ENCODE assay signal across 17 mouse cellular contexts in genomic region chr7:97387561-97388147, GRCm38 (mm10). TPM values are rescaled to one million over a fixed set of nuclear protein-coding genes. Genes with fewer than 3 reads are reported as not detected.
A peak's percentile ranks its signal among the peaks of the same experiment; 100 is the strongest.
DNase-seq lines count a peak whose midpoint lies in the region; ATAC-seq and TF ChIP-seq lines count a peak whose summit lies in the region.
"Had no signal": no experiment of that assay in that cellular context is flagged by ENCODE, and none has a peak within 500 bp of the region (broad histone marks: within the 10 kb centered on the region; RNA-seq: fewer than 3 reads in every experiment).

No protein-coding gene starts in this region.

- no peak for TF ChIP-seq EP300 in MEL (IDR thresholded peaks at IDR 0.05; ENCODE audit: low read depth in 1 of 2, low read length in 2 of 2)

- H3K27ac ChIP-seq in forebrain, embryonic 14.5 days (ENCODE audit: low read depth, low read length): peak overlapping the region; percentile 53
- H3K27ac ChIP-seq in forebrain, embryonic 12.5 days: no peak overlapping the region
- peak overlapping the region; percentile 52; the same call in 1 of the 2 replicates for H3K27ac ChIP-seq in intestine, embryonic 15.5 days
- no peak overlapping the region for H3K27ac ChIP-seq in intestine, postnatal 0 days (ENCODE audit: low read depth, low read length)
- H3K27ac ChIP-seq in MEL (ENCODE audit: control insufficient read depth, low read depth, low read length): no peak overlapping the region
- H3K27ac ChIP-seq in forebrain, postnatal 0 days (ENCODE audit: low read depth, low read length): peak overlapping the region; percentile 66
- H3K27ac ChIP-seq: embryonic facial prominence, embryonic 15.5 days; limb, embryonic 12.5 days had no signal

- peaks cover 8% of the 10 kb centered on the region for H3K4me1 ChIP-seq in forebrain, embryonic 14.5 days (ENCODE audit: control insufficient read depth, insufficient read depth, low read length)
- no peaks in the 10 kb centered on the region for H3K4me1 ChIP-seq in forebrain, embryonic 12.5 days
- no peaks in the 10 kb centered on the region for H3K4me1 ChIP-seq in intestine, embryonic 15.5 days (replicated peaks)
- H3K4me1 ChIP-seq in intestine, postnatal 0 days (replicated peaks; ENCODE audit: control insufficient read depth, insufficient read depth, low read length): no peaks in the 10 kb centered on the region
- peaks cover 0 to 3% of the 10 kb centered on the region in 2 experiments; a peak in 1 of 4 replicates for H3K4me1 ChIP-seq in MEL (ENCODE audit: control insufficient read depth in 1 of 2, insufficient read depth in 2 of 2, low read length in 2 of 2)
- no peaks in the 10 kb centered on the region for H3K4me1 ChIP-seq in forebrain, postnatal 0 days (ENCODE audit: insufficient read depth)
- H3K4me1 ChIP-seq: embryonic facial prominence, embryonic 15.5 days; limb, embryonic 12.5 days had no signal

- no peak for ATAC-seq in forebrain, embryonic 14.5 days
- ATAC-seq in forebrain, embryonic 12.5 days (ENCODE audit: low FRiP score): no peak
- ATAC-seq in intestine, embryonic 15.5 days: no peak
- no peak for ATAC-seq in intestine, postnatal 0 days
- no peak for ATAC-seq in forebrain, postnatal 0 days
- ATAC-seq: inflammation-experienced regulatory T-cells, adult 6 months had no signal

- H3K27me3 ChIP-seq in forebrain, embryonic 14.5 days (replicated peaks; ENCODE audit: control insufficient read depth, insufficient read depth, low read length): no peaks in the 10 kb centered on the region
- no peaks in the 10 kb centered on the region for H3K27me3 ChIP-seq in forebrain, embryonic 12.5 days
- H3K27me3 ChIP-seq in intestine, embryonic 15.5 days (replicated peaks): no peaks in the 10 kb centered on the region
- H3K27me3 ChIP-seq in intestine, postnatal 0 days (replicated peaks; ENCODE audit: control insufficient read depth, insufficient read depth, low read length): no peaks in the 10 kb centered on the region
- no peaks in the 10 kb centered on the region for H3K27me3 ChIP-seq in MEL (ENCODE audit: control insufficient read depth in 1 of 2, insufficient read depth in 2 of 2, low read length in 2 of 2)
- no peaks in the 10 kb centered on the region for H3K27me3 ChIP-seq in forebrain, postnatal 0 days (ENCODE audit: insufficient read depth, low read length)
- H3K27me3 ChIP-seq: embryonic facial prominence, embryonic 15.5 days; limb, embryonic 12.5 days had no signal

- H3K9me3 ChIP-seq in forebrain, embryonic 14.5 days (replicated peaks; ENCODE audit: control insufficient read depth, low read length): no peaks in the 10 kb centered on the region
- no peaks in the 10 kb centered on the region for H3K9me3 ChIP-seq in forebrain, embryonic 12.5 days
- no peaks in the 10 kb centered on the region for H3K9me3 ChIP-seq in intestine, embryonic 15.5 days
- H3K9me3 ChIP-seq in intestine, postnatal 0 days (ENCODE audit: control insufficient read depth): no peaks in the 10 kb centered on the region
- H3K9me3 ChIP-seq in MEL (replicated peaks; ENCODE audit: insufficient read depth, low read length): no peaks in the 10 kb centered on the region
- no peaks in the 10 kb centered on the region for H3K9me3 ChIP-seq in forebrain, postnatal 0 days (ENCODE audit: low read length)
- H3K9me3 ChIP-seq: embryonic facial prominence, embryonic 15.5 days; G1E; limb, embryonic 12.5 days had no signal

- no peak for TF ChIP-seq POLR2A in MEL (IDR thresholded peaks at IDR 0.05; ENCODE audit: control insufficient read depth in 1 of 2, insufficient read depth in 1 of 2, low read depth in 1 of 2, low read length in 2 of 2, poor library complexity in 1 of 2)

- no peak for DNase-seq in forebrain, embryonic 14.5 days (ENCODE audit: low spot score)
- peak; percentile 37 for DNase-seq in MEL (ENCODE audit: low read depth, low spot score)
- no peak for DNase-seq in forebrain, postnatal 0 days
- no peak for DNase-seq in frontal cortex, postnatal 10 days (ENCODE audit: low spot score in 2 of 2)
- DNase-seq in ovary, adult 18-20 months (ENCODE audit: low spot score): no peak
- DNase-seq: kidney, postnatal 14 days; lung, embryonic 14.5 days had no signal

- TF ChIP-seq RAD21 in MEL (IDR thresholded peaks at IDR 0.05; ENCODE audit: low read depth, low read length): no peak

- H3K4me2 ChIP-seq in forebrain, embryonic 14.5 days (ENCODE audit: low read length): no peak overlapping the region
- no peak overlapping the region for H3K4me2 ChIP-seq in forebrain, embryonic 12.5 days
- H3K4me2 ChIP-seq in intestine, embryonic 15.5 days (replicated peaks): no peak overlapping the region
- H3K4me2 ChIP-seq in intestine, postnatal 0 days (replicated peaks; ENCODE audit: low read depth): no peak overlapping the region
- H3K4me2 ChIP-seq in forebrain, postnatal 0 days (ENCODE audit: low read depth): no peak overlapping the region
- H3K4me2 ChIP-seq: embryonic facial prominence, embryonic 15.5 days; heart, embryonic 11.5 days; limb, embryonic 12.5 days; lung, embryonic 14.5 days had no signal

- H3K4me3 ChIP-seq in forebrain, embryonic 14.5 days (ENCODE audit: low read depth, low read length): no peak overlapping the region
- H3K4me3 ChIP-seq in forebrain, embryonic 12.5 days (replicated peaks): no peak overlapping the region
- H3K4me3 ChIP-seq in intestine, embryonic 15.5 days (replicated peaks): no peak overlapping the region
- no peak overlapping the region for H3K4me3 ChIP-seq in intestine, postnatal 0 days (ENCODE audit: low read depth, low read length)
- no peak overlapping the region for H3K4me3 ChIP-seq in MEL (ENCODE audit: control insufficient read depth in 1 of 2, insufficient read depth in 1 of 2, low read depth in 2 of 2, low read length in 2 of 2)
- no peak overlapping the region for H3K4me3 ChIP-seq in forebrain, postnatal 0 days (ENCODE audit: low read depth, low read length)
- H3K4me3 ChIP-seq: embryonic facial prominence, embryonic 15.5 days; limb, embryonic 12.5 days had no signal

- TF ChIP-seq CTCF in intestine, postnatal 0 days (IDR thresholded peaks at IDR 0.05; ENCODE audit: low read depth): no peak
- no peak for TF ChIP-seq CTCF in MEL (IDR thresholded peaks at IDR 0.05 in 2 of 3, conservative IDR thresholded peaks at IDR 0.05 in 1 of 3; ENCODE audit: control insufficient read depth in 1 of 3, insufficient read depth in 1 of 3, low read depth in 2 of 3, low read length in 3 of 3, poor library complexity in 1 of 3, severe bottlenecking in 1 of 3)
- TF ChIP-seq CTCF in forebrain, postnatal 0 days (IDR thresholded peaks at IDR 0.05; ENCODE audit: low read depth): no peak

- no peaks in the 10 kb centered on the region for H3K79me2 ChIP-seq in MEL (ENCODE audit: control insufficient read depth, insufficient read depth, low read length, poor library complexity)

- WGBS in forebrain, embryonic 14.5 days: 89% methylated on average over 8 of the region's 8 CpGs
- WGBS in forebrain, embryonic 12.5 days: 94% methylated on average over 8 of the region's 8 CpGs
- WGBS in intestine, embryonic 15.5 days: 88% methylated on average over 8 of the region's 8 CpGs
- WGBS in intestine, postnatal 0 days: 91% methylated on average over 8 of the region's 8 CpGs
- 71% methylated on average over 8 of the region's 8 CpGs for WGBS in forebrain, postnatal 0 days

- H3K9ac ChIP-seq in forebrain, embryonic 14.5 days (ENCODE audit: low read length): no peak overlapping the region
- H3K9ac ChIP-seq in forebrain, embryonic 12.5 days: no peak overlapping the region
- no peak overlapping the region for H3K9ac ChIP-seq in intestine, embryonic 15.5 days
- H3K9ac ChIP-seq in intestine, postnatal 0 days (ENCODE audit: low read depth, low read length): no peak overlapping the region
- no peak overlapping the region for H3K9ac ChIP-seq in MEL (ENCODE audit: control insufficient read depth, low read depth, low read length, poor library complexity, severe bottlenecking)
- H3K9ac ChIP-seq in forebrain, postnatal 0 days: no peak overlapping the region
- H3K9ac ChIP-seq: embryonic facial prominence, embryonic 15.5 days; limb, embryonic 12.5 days; lung, embryonic 14.5 days had no signal

- peaks cover 68% of the 10 kb centered on the region for H3K36me3 ChIP-seq in forebrain, embryonic 14.5 days (ENCODE audit: control insufficient read depth, insufficient read depth, low read length)
- peaks cover 86% of the 10 kb centered on the region for H3K36me3 ChIP-seq in forebrain, embryonic 12.5 days (replicated peaks)
- H3K36me3 ChIP-seq in intestine, embryonic 15.5 days: peaks cover 47% of the 10 kb centered on the region
- H3K36me3 ChIP-seq in intestine, postnatal 0 days (ENCODE audit: control insufficient read depth, insufficient read depth): peaks cover 61% of the 10 kb centered on the region
- H3K36me3 ChIP-seq in MEL (ENCODE audit: control insufficient read depth in 1 of 2, insufficient read depth in 2 of 2, low read length in 2 of 2): peaks cover 0 to 11% of the 10 kb centered on the region in 2 experiments; a peak in 2 of 4 replicates
- peaks cover 39% of the 10 kb centered on the region for H3K36me3 ChIP-seq in forebrain, postnatal 0 days (ENCODE audit: insufficient read depth)

RNA-seq across cellular contexts. Expression of gene Ndufc2, which starts 12.1 kb away (rescaled TPM):
- 473 and 569 TPM in 2 replicates for polyA plus RNA-seq in forebrain, embryonic 14.5 days (2014; fragmentation: Nextera tagmentation; extraction: Ambion mirVana)
- polyA plus RNA-seq in forebrain, embryonic 12.5 days (2016; fragmentation: Nextera tagmentation; extraction: Ambion mirVana): 392 and 393 TPM in 2 replicates
- 372 and 444 TPM in 2 replicates for polyA plus RNA-seq in intestine, embryonic 15.5 days (2015; fragmentation: Nextera tagmentation; extraction: Ambion mirVana)
- polyA plus RNA-seq in intestine, postnatal 0 days (2015; fragmentation: Nextera tagmentation; extraction: Ambion mirVana): 517 and 549 TPM in 2 replicates
- 250 and 280 TPM in 2 replicates for total RNA-seq in MEL (2012; rRNA removed)
- 100 to 1,000 TPM in 1 of 2 experiments, not detected in 1; 242 TPM for polyA plus RNA-seq in MEL (2012; ENCODE audit: insufficient read depth in 1 of 2, insufficient read length in 2 of 2, low read depth in 1 of 2, low replicate concordance in 2 of 2, missing spikeins in 1 of 2)
- total RNA-seq in forebrain, postnatal 0 days (2014; rRNA removed): 384 and 445 TPM in 2 replicates
- polyA plus RNA-seq in forebrain, postnatal 0 days (2015; fragmentation: Nextera tagmentation; extraction: Ambion mirVana): 631 and 789 TPM in 2 replicates

RNA-seq across cellular contexts. Expression of gene Alg8, which starts 16.2 kb away (rescaled TPM):
- 15.3 and 18.7 TPM in 2 replicates for polyA plus RNA-seq in forebrain, embryonic 14.5 days (2014; fragmentation: Nextera tagmentation; extraction: Ambion mirVana)
- polyA plus RNA-seq in forebrain, embryonic 12.5 days (2016; fragmentation: Nextera tagmentation; extraction: Ambion mirVana): 35.4 and 36.4 TPM in 2 replicates
- polyA plus RNA-seq in intestine, embryonic 15.5 days (2015; fragmentation: Nextera tagmentation; extraction: Ambion mirVana): 53.7 and 55.4 TPM in 2 replicates
- polyA plus RNA-seq in intestine, postnatal 0 days (2015; fragmentation: Nextera tagmentation; extraction: Ambion mirVana): 14.5 and 15.7 TPM in 2 replicates
- total RNA-seq in MEL (2012; rRNA removed): 8.9 and 9.1 TPM in 2 replicates
- 10 to 100 TPM in 1 of 2 experiments, not detected in 1; 29.0 TPM for polyA plus RNA-seq in MEL (2012; ENCODE audit: insufficient read depth in 1 of 2, insufficient read length in 2 of 2, low read depth in 1 of 2, low replicate concordance in 2 of 2, missing spikeins in 1 of 2)
- 3.5 and 7.5 TPM in 2 replicates for total RNA-seq in forebrain, postnatal 0 days (2014; rRNA removed)
- polyA plus RNA-seq in forebrain, postnatal 0 days (2015; fragmentation: Nextera tagmentation; extraction: Ambion mirVana): 8.6 and 10.6 TPM in 2 replicates

RNA-seq across cellular contexts. Expression of gene Thrsp, which starts 29.9 kb away (rescaled TPM):
- 3.2 and 3.7 TPM in 2 replicates for polyA plus RNA-seq in forebrain, embryonic 14.5 days (2014; fragmentation: Nextera tagmentation; extraction: Ambion mirVana)
- 0.34 and 0.50 TPM in 2 replicates for polyA plus RNA-seq in forebrain, embryonic 12.5 days (2016; fragmentation: Nextera tagmentation; extraction: Ambion mirVana)
- 0.54 and 0.77 TPM in 2 replicates for polyA plus RNA-seq in intestine, embryonic 15.5 days (2015; fragmentation: Nextera tagmentation; extraction: Ambion mirVana)
- polyA plus RNA-seq in intestine, postnatal 0 days (2015; fragmentation: Nextera tagmentation; extraction: Ambion mirVana): 1.6 and 2.4 TPM in 2 replicates
- not detected in 2 replicates for total RNA-seq in MEL (2012; rRNA removed)
- under 1 TPM in 1 of 2 experiments, not detected in 1; 0.06 TPM for polyA plus RNA-seq in MEL (2012; ENCODE audit: insufficient read depth in 1 of 2, insufficient read length in 2 of 2, low read depth in 1 of 2, low replicate concordance in 2 of 2, missing spikeins in 1 of 2)
- 6.7 and 11.2 TPM in 2 replicates for total RNA-seq in forebrain, postnatal 0 days (2014; rRNA removed)
- polyA plus RNA-seq in forebrain, postnatal 0 days (2015; fragmentation: Nextera tagmentation; extraction: Ambion mirVana): 8.6 and 11.7 TPM in 2 replicates
- total RNA-seq: megakaryocyte-erythroid progenitor cell, adult 5-6 weeks had no signal
- polyA plus RNA-seq: C2C12, G1E had no signal

RNA-seq across cellular contexts. Expression of gene Kctd21, which starts 55.5 kb away (rescaled TPM):
- polyA plus RNA-seq in forebrain, embryonic 14.5 days (2014; fragmentation: Nextera tagmentation; extraction: Ambion mirVana): 7.5 and 7.9 TPM in 2 replicates
- polyA plus RNA-seq in forebrain, embryonic 12.5 days (2016; fragmentation: Nextera tagmentation; extraction: Ambion mirVana): 4.3 and 5.2 TPM in 2 replicates
- 3.3 and 3.6 TPM in 2 replicates for polyA plus RNA-seq in intestine, embryonic 15.5 days (2015; fragmentation: Nextera tagmentation; extraction: Ambion mirVana)
- 1.4 TPM in 2 replicates for polyA plus RNA-seq in intestine, postnatal 0 days (2015; fragmentation: Nextera tagmentation; extraction: Ambion mirVana)
- total RNA-seq in MEL (2012; rRNA removed): 0.23 and 0.36 TPM in 2 replicates
- 1 to 10 TPM in 1 of 2 experiments, not detected in 1; 1.2 TPM for polyA plus RNA-seq in MEL (2012; ENCODE audit: insufficient read depth in 1 of 2, insufficient read length in 2 of 2, low read depth in 1 of 2, low replicate concordance in 2 of 2, missing spikeins in 1 of 2)
- 3.9 and 4.9 TPM in 2 replicates for total RNA-seq in forebrain, postnatal 0 days (2014; rRNA removed)
- polyA plus RNA-seq in forebrain, postnatal 0 days (2015; fragmentation: Nextera tagmentation; extraction: Ambion mirVana): 2.4 and 3.1 TPM in 2 replicates

RNA-seq across cellular contexts. Expression of gene Usp35, which starts 55.8 kb away (rescaled TPM):
- polyA plus RNA-seq in forebrain, embryonic 14.5 days (2014; fragmentation: Nextera tagmentation; extraction: Ambion mirVana): 4.0 and 4.1 TPM in 2 replicates
- 3.0 and 3.3 TPM in 2 replicates for polyA plus RNA-seq in forebrain, embryonic 12.5 days (2016; fragmentation: Nextera tagmentation; extraction: Ambion mirVana)
- polyA plus RNA-seq in intestine, embryonic 15.5 days (2015; fragmentation: Nextera tagmentation; extraction: Ambion mirVana): 1.1 and 1.2 TPM in 2 replicates
- 0.41 and 0.48 TPM in 2 replicates for polyA plus RNA-seq in intestine, postnatal 0 days (2015; fragmentation: Nextera tagmentation; extraction: Ambion mirVana)
- 0.49 and 0.58 TPM in 2 replicates for total RNA-seq in MEL (2012; rRNA removed)
- 1 to 10 TPM in 1 of 2 experiments, not detected in 1; 2.2 TPM for polyA plus RNA-seq in MEL (2012; ENCODE audit: insufficient read depth in 1 of 2, insufficient read length in 2 of 2, low read depth in 1 of 2, low replicate concordance in 2 of 2, missing spikeins in 1 of 2)
- total RNA-seq in forebrain, postnatal 0 days (2014; rRNA removed): 14.8 and 15.0 TPM in 2 replicates
- polyA plus RNA-seq in forebrain, postnatal 0 days (2015; fragmentation: Nextera tagmentation; extraction: Ambion mirVana): 2.6 and 3.8 TPM in 2 replicates

Comparison
In these comparisons a context has a peak if more than half of its experiments do, and no peak if none do; other contexts are left out.
1. H3K27ac ChIP-seq: peak in forebrain, embryonic 14.5 days (single experiment), intestine, embryonic 15.5 days (single experiment) and forebrain, postnatal 0 days (single experiment); none in forebrain, embryonic 12.5 days (single experiment), intestine, postnatal 0 days (single experiment) and MEL (single experiment).